Mouse (Mus musculus): ENCODE results near the gene Ccr7.

Gene Ccr7

DNA sequence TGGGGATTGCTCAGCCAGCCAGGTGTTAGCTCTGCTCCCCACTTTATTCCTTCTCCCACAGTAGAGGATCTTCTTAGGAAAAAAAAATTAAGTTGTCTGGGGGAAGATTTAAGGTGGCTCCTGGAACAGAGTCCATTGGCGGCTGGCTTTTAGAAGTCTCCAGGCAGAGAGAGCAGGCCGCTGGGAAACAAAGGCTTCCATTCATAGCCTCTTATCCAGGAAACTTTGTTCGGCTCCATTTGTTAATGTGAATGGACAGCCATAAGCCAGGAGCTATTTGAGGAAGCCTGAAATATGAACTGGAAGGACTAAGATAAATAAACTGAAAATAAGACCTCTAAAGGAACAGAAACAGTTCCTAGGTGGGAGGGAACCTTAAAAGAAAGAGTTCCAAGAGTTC lies 41.8 kb downstream of the Ccr7 start:
- DNase-seq: no peak

DNA sequence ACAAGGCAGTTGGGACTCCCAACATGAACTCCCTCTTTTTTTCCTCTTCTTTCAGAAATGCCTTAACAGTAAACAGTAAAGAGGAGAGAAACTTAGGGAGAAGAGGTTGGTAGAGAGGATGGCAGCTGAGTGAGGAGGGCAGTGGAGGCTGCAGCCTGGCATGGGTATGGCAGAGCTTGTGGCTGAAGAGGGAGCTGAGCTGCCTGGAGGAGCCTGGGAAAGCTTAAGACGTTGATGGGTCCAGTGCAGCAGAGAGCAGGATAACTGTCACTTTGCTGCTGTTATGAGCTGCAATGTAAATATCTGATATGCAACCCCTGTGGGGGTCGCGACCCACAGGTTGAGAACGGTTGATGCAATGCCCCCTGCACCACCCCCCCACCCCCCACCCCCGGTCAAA lies 42.2 kb downstream of the Ccr7 start:
- no peak for DNase-seq

DNA sequence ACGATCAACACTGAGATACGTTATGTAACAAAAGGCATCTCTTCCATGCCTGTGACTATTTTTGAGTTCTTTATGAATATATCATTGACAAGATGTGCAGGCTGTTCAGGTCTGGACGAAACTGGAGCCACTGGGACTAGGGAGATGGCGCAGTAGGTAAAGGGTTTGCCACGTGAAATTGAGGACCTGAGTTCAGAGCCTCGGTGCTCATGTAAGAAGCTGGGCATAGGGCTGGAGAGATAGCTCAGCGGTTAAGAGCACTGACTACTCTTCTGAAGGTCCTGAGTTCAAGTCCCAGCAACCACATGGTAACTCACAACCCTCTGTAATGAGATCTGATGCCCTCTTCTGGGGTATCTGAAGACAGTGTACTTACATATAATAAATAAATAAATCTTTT lies 43.2 kb downstream of the Ccr7 start:
- no peak for DNase-seq

DNA sequence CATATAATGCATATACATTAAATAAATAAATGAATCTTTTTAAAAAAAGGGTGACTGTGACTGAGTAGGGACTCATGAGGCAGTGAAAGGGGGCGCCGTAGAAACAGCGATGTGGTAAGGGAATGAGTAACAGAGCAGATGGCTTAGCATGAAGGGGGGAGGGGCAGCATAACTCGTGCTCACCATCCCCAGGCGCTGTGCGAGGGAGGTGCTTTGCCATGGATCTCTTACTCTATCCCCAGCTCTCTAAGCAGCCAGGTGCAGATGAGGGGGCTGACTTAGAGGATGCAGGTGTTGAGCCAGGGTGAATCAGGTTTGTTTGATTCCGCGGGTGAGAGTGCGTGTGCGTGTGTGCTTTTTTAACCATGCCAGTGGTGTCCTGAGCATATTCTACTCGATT lies 43.7 kb downstream of the Ccr7 start:
- DNase-seq: no peak

DNA sequence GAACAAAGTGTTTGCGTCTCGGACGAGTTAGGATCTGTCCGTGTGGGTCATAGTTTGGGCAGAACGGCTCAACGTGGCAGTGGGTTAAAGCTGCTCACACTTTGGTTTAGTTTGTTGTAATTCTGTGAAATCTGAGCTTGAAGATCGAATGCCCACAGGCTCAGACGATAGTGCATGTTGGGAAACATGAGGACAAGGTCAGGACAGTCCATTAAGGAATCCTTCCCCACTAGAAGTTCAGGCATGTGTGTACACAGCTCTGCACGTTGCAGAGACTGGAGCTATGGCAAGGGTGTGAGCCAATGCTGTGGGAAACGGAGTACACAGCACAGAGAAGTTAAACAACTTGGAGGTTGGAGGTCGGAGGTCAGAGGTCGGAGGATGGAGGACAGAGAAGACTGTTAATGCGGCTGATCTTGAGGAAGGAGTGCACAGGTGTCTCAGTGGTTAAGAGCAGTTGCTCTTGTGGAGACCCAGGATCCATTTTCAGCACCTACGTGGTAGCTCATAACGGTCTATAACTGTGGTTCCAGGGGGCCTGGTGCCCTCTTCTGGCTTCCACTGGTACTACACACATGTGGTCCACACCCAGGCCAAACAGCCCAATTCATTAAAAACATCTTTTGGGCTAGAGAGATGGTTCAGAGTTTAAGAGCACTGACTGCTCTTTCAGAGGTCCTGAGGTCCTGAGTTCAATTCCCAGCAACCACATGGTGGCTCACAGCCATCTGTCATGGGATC lies 44.3 kb downstream of the Ccr7 start:
- DNase-seq: no peak

DNA sequence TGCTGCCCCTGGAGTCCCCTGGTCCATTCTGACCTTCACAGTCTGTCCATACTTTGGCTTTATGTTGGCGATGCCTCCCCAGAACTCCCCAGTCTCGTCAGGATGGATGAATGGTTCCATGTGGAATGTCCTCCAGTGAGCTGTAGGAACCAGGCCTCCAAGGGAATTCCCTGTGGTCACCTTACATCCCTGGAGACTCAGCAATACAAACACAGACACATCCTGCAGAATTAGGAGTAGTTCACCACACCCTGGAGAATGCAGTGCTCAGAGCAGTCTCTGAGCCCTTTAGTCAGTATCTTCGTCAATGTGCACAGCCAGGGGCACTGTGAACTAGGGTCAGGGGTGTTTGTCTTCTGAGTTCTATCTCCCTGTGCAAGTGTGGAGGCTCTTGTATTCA lies 46.6 kb downstream of the Ccr7 start:
- DNase-seq: no peak

DNA sequence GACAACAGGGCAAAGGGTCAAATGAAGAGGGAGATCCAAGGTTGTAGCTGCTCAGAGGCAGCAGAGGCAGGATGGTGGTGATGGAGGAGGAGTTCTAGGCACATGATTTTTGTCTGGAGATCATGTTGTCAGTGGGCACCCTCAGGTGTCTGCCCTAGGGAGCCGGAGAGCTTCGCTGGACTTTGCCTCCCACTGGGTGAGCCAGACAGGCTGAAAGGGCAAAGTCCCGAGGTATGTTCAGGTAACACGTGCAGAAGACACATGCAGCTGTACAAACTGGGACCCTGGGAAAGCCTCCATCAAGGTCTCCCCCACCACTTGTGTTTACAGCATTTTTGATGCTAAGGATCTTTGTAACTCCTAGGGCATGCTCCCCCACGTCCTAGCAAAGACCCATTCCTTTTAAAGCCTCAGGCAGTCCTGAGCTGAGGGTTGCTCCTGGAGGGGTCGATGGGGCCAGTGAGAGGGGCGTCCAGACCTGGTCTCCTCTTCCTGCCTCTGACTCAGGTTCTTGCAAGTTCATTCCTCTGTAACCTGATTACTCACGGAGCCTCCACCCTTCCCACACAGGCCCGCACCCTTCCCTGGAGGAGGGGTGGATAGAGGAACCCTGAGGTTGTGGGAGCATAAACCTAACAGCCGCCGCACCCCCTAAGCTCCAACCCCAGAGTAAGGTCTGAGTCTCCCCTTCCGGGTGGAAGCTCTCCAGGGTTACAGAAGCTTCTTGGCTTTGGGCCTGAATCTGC lies 48.7 kb downstream of the Ccr7 start:
- DNase-seq: no peak

DNA sequence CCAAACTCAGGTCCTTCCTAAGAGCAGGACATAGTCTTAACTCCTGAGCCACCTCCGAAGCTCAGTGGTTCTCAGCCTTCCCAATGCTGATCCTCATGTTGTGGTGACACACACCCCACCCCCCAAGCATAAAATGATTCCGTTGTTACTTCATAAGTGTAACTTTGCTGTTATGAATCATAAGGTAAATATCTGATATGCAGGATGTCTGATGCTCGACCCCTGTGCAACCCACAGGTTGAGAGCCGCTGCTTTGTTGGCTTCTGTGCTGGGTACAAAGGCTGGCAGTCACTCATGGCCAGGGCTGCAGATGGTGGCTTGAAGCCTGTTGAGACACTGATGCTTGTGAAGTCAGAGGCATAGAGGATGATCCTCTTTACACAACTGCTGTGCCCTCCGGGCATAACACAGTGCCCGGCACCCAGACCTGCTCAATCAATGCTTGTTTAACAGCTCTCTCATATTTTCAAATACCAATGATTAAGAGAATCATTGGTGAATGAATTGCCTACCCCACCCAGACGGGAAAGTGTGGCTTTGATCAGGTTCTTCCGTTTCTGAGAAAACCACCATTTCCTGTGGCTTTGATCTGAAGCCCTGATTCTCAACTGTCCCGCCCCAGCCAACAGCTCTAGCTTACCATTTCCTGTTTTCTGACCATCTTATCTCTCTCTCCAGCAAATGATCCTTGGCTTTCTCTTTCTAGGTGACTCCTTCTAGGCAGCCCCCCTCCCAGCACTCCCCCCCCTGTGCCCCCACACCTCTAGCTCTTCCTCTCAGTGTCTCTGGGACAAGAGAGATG lies 50.1 kb downstream of the Ccr7 start:
- no peak for DNase-seq

DNA sequence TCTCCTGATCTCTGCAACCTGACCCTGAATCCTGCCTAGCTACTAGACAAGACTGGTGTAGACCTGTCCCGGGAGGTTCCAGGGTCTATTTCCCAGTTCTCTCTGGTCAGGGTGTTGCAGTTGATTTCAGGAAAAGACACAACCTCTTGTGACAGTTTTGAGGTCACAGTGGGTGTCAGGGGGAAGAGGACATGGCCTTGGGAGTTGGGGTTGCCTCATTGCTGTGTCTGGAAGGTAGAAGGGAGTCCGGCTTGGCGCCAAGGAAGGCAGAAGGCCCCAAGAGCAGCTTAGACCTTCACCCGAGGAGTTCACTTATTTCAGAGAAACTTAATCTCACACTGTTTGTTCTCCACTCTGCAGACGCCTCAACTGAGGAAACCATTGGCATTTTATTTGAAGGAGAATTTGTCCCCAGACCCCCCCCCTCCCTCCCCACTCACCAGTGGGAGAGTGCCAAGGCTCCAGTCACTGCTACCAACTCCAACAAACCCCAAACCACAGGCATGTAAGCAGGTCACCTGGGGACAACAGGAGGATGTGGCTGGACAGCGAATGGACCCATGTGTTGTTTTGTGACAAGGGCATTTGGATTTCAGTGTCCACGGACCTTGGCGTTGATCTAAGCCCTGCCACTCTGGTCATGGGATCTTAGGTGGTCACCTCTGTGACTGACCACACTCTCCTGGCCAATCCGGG lies 52.2 kb downstream of the Ccr7 start:
- DNase-seq: no peak

DNA sequence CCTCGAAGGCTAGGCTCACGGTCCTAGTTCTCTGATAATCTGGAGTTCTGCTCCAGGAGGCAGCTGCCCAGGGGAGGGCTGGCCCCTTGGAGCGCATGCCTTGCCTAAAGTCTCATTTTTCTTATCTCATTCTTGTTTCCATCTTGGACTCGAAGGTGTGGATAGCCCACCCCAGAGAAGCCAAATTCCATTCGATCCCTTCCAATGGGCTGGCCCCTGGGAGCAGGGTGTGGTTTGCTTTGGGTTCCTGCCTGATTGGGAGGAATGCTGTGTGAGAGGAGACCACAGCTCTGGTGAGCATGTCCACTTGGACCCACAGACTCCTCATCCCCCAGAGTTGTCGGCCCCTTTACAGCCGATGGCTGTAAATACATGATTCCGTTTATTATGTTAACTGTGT lies 53.2 kb downstream of the Ccr7 start:
- DNase-seq: no peak

DNA sequence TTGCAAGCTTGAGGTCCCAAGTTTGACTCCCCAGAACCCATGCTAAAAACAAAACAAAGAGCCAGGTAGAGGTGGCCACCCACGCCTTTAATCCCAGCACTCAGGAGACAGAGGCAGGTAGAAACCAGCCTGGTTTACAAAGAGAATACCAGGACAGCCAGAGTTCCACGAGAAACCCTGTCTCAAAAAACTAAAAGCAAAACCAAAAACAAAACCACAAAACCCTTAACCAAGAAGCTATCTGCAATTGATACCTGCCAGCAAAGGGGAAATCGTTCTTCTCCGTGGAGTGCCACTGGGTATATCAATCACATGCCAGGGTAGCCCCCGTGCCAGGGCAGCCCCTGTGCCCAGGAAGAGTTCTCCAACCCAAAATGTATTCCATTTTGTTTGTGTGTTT lies 54.7 kb downstream of the Ccr7 start:
- DNase-seq: no peak

DNA sequence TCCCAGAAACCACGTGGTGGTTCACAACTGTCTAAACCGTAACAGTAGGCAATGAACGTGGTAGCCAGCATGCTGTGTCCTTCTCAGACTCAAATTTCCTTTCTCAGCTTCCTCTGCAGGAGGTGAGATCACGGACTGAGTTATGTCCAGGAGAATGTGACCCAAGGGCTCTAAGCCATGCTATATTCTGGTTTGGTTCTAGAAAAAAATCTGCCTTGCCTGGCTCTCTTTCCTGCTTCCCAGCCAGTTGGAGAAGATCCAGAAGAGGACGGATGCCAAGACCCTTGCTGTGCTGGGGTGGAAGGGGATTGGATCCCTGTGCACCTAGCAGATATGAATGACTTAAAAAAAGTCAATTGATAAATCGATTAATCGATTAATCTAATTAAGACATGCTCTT lies 55.4 kb downstream of the Ccr7 start:
- DNase-seq: no peak

DNA sequence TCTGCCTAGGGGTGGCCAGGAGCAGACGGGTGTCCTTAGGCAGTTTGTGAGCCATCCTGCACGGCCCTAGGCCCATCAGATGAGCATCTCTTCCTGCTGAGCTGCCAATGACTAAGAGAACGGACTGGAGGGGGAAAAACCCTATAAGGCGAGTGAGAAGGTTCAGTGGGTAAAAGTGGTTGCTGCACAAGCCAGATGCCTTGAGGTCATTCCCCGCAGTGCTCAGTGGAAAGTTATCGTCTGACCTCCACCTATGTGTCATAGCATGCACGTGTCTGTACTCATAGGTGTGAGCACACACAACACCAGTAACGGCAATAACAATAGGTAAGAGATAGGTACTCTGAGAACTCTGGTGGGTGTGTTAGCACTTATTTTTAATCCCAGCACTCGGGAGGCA lies 56.0 kb downstream of the Ccr7 start:
- no peak for DNase-seq

DNA sequence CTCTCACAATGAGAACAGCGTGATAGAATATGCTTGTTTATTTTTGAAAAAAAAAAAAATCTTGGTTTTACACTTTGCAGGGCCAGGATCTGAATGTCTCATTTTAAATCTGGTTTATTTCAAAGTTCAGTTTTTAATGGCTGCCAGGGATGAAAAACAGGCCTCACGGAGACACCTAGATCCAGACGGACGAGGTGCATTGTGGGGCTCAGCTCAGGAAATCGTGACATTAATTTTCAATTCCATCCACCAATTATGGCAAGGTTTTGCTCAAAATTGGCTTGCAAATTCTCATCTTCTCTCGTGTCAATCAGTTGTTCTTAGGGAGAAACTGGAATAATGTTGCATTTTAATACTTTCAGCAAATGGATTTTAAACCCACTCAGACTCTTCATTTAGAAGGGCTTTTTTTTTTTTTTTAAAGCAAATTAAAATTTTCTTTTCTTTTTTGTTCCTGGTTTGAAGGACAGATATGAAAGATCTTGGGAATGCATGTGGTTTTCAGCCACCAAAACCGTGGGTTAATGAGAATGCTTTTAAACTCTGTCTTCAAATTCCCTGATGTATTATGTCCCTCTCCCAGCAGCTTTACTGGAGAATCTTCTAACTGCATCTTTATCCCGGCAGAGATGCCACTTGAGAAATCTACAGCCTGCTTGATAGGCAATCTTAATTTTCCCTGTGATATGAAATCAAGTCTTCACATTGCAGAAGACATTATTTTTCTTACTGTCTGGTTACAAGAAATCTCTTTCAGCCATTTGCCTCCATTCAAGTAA lies 57.7 kb downstream of the Ccr7 start:
- DNase-seq: no peak

DNA sequence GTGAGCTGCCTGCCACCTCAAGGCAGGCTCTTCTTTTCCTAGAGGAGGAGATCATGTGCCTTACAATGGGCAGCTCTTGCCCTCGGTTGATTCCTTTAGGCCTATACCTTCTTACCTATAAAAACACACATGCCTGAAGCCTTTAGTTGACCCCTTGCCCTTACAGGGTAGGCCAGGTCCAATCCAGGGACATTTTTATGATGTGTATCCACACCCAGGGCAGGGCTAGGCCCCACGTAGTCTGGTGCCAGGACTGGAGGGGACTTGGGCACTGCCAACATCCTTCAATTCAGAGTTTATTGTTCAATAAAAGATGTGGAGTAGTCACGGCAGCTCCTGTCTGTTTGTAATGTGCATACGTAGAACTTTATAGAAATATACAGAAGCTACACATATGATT lies 58.5 kb downstream of the Ccr7 start:
- no peak for DNase-seq

DNA sequence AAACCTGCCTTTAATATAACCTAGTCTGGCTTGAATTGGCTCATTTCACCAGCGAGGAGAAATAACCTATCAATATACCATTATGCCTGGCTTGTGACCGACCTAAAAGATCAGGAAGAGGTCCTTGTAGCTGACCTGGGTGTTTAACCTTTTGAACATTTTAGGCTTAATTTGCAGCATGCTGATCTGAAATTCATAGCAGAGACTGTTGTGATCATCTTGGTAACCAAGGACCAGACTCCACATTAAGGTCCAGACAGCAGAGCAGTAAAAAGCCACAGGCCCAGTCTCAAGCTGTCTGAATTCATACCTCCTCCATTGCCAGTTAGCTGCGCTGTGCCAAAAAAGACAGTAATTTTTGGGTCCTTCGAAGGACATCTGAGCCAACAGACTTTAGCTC lies 59.1 kb downstream of the Ccr7 start:
- no peak for DNase-seq

DNA sequence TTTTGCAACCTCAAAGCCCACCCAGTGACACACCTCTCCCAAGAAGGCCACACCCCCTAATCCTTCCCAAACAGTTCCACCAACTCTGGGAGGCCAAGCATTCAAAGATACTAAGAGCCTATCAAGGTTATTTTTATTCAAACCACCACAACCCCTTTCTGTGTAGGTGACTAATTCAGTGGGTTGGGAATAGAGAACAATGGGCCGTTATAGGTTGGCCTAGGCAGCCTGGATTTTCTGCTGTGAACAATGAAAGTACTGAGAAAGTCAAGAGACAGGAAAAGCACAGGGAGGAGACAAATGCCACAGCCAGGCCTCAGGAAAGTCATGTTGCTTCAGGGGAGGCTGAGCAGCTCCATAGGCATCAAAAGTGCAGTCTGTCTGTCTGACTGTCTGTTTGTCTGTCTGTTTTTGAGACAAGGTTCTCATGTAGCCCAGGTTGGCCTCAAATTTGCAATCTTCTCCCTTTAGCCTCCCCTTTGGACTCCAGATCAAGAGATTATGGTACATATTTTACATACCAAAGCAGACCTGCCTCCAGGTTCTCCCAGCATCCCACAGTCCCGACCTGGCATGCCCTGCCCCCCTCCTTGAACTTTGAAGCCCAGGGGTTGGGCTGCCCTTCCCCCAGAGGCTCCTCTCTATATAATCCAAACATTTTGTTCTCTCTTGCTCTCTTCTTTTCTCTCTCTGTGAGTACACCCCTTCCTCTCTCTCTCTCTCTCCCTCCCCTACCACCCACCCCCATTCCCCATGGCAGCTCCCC lies 59.8 kb downstream of the Ccr7 start:
- no peak for DNase-seq
